Mouse (Mus musculus) megakaryocyte, embryonic 14.5 days (primary cell): ENCODE results near the gene Ltbp4.

ENCODE experiments used
- FLI1 ChIP-seq: IDR thresholded peaks from 2 replicates; pipeline ENCODE4 v1.6.1; 2012; ENCODE audit warnings: low read length, inconsistent platforms, mixed read lengths
- GATA1 ChIP-seq: IDR thresholded peaks from 3 replicates; pipeline ENCODE4 v1.6.1; 2012; ENCODE audit warnings: mixed read lengths, low read length, inconsistent platforms, borderline replicate concordance

DNA sequence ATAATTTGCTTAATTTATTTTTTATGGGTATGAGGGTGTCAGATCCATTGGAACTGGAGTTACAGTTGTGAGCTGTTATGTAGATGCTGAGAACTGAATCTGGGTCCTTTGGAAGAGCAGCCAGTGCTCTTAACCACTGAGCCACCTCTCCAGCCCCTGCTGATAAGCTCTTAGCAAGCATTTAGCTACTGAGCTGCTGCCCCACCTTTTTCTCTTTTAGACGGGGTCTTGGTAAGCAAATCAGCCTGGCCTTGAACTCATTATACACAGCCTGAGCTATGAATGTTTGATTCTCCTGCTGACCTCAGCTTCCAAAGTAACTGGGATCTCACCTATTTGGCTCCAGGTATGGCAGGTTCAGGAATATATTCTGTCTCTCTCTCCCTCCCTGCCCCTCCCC, 43.5 kb upstream of the Ltbp4 start:
- TF ChIP-seq GATA1 (no peak), FLI1 (no peak)
